Mouse (Mus musculus): ENCODE measurements at regions not wholly inside any gene's neighbourhood (a gene's known extent, or its start where the extent isn't known, plus 50 kb on each side); places are given as distances from the start of the nearest gene placed in this dataset.
A peak's percentile ranks its signal among the peaks of the same experiment; 100 is the strongest.

GRCm38 (mm10) chr16:21274012-21274528 is 69.5 kb downstream of the Ephb3 start:
- no peak for DNase-seq (ENCODE audit: low spot score in 2 of 2)

GRCm38 (mm10) chr16:21277789-21278342 is 73.3 kb downstream of the Ephb3 start:
- DNase-seq (ENCODE audit: low spot score in 2 of 2), result no peak

GRCm38 (mm10) chr16:21278387-21278786 is 73.8 kb downstream of the Ephb3 start:
- no peak for DNase-seq (ENCODE audit: low spot score in 2 of 2)

GRCm38 (mm10) chr16:21280200-21280627 is 75.7 kb downstream of the Ephb3 start:
- no peak for DNase-seq (ENCODE audit: low spot score in 2 of 2)

GRCm38 (mm10) chr16:21281958-21282730 is 77.6 kb downstream of the Ephb3 start:
- DNase-seq (ENCODE audit: low spot score in 2 of 2), result no peak

GRCm38 (mm10) chr16:21286099-21286498 is 81.5 kb downstream of the Ephb3 start:
- no peak for DNase-seq (ENCODE audit: low spot score in 2 of 2)

- peak; percentile 31 to 73 for DNase-seq (ENCODE audit: low spot score in 2 of 2)
Measured at GRCm38 (mm10) chr16:21289528-21289927, 85.0 kb downstream of the Ephb3 start.

- no peak for DNase-seq (ENCODE audit: low spot score in 2 of 2)
Measured at GRCm38 (mm10) chr16:21293010-21293409, 88.5 kb downstream of the Ephb3 start.

- DNase-seq (ENCODE audit: low spot score in 2 of 2), result no peak
Measured at GRCm38 (mm10) chr16:21293569-21293968, 89.0 kb downstream of the Ephb3 start.

GRCm38 (mm10) chr16:21294677-21295411 is 90.3 kb downstream of the Ephb3 start:
- DNase-seq (ENCODE audit: low spot score in 2 of 2), result no peak

GRCm38 (mm10) chr16:21295956-21296733 is 91.6 kb downstream of the Ephb3 start:
- DNase-seq (ENCODE audit: low spot score in 2 of 2), result no peak

- DNase-seq (ENCODE audit: low spot score in 2 of 2), result no peak
Measured at GRCm38 (mm10) chr16:21296786-21297185, 92.2 kb downstream of the Ephb3 start.

- no peak for DNase-seq (ENCODE audit: low spot score in 2 of 2)
Measured at GRCm38 (mm10) chr16:21298866-21299265, 94.3 kb downstream of the Ephb3 start.

- DNase-seq (ENCODE audit: low spot score in 2 of 2), result no peak
Measured at GRCm38 (mm10) chr16:21305859-21306258, 101.3 kb downstream of the Ephb3 start.

- DNase-seq (ENCODE audit: low spot score in 2 of 2), result no peak
Measured at GRCm38 (mm10) chr16:21308513-21308912, 104.0 kb downstream of the Ephb3 start.

GRCm38 (mm10) chr16:21310636-21311615 is 106.4 kb downstream of the Ephb3 start:
- DNase-seq (ENCODE audit: low spot score in 2 of 2), result peak in 1 of 2 experiments; percentile 49

- DNase-seq (ENCODE audit: low spot score in 2 of 2), result no peak
Measured at GRCm38 (mm10) chr16:21311781-21312180, 107.2 kb downstream of the Ephb3 start.

GRCm38 (mm10) chr16:21315751-21316151 is 107.2 kb upstream of the Vps8 start:
- no peak for DNase-seq (ENCODE audit: low spot score in 2 of 2)

GRCm38 (mm10) chr16:21318009-21318639 is 104.8 kb upstream of the Vps8 start:
- no peak for DNase-seq (ENCODE audit: low spot score in 2 of 2)

Data from left cerebral cortex, adult 9 months (tissue).